ENCODE assay signal across 8 mouse cellular contexts in the genomic region with DNA sequence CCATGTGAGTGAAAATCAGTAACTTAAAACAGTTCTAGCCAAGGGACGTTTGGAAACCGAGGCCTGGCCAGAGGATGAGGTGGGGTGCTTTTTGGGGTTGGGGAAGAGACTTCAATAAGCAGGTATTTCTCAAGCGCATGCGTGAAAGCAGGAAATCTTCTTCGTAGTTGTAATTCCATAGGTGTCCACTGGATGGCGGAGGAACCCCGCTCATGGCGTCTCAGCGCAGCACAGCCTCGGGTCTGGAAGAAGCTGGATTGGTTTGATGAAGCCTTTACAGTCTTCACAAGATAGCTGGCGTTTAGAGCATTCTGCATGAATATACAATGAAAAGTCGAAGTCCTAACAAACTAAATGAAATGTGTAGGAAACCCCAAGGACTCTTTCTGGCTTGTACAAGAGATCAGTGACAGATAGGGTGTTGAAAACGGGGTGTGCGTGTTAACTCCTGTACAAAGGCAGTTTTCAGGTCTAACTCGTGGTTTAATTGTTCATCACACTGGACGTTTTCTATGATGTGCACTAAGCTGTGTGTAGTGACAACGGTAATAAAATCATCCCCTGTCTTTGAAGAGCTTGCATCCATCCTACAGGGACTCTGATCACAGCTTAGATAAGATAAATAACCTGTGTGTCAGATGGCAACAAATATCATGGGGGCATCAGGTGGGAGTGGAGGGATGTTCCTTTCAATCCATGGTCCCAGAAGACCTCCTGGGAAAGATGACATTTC.
DNase-seq lines count a peak whose midpoint lies in the region; ATAC-seq and TF ChIP-seq lines count a peak whose summit lies in the region.

No protein-coding gene starts in this region.

- peak; percentile 83 for DNase-seq in MEL (ENCODE audit: low read depth, low spot score)
- DNase-seq in layer of hippocampus, adult 9-11 months = peak; percentile 71
- peak; percentile 77 for DNase-seq in lung, postnatal 36 days
- DNase-seq in retina, postnatal 1 day = peak; percentile 87
- peak; percentile 46 for DNase-seq in urinary bladder, adult 2 months (ENCODE audit: low spot score)

- 16% methylated on average over 17 of the region's 17 CpGs for WGBS in forebrain, embryonic 15.5 days
- WGBS in hindbrain, embryonic 12.5 days = 18% methylated on average over 17 of the region's 17 CpGs

- no peaks in the 10 kb centered on the region for H3K27me3 ChIP-seq in MEL (ENCODE audit: control insufficient read depth in 1 of 2, insufficient read depth in 2 of 2, low read length in 2 of 2)
- H3K27me3 ChIP-seq in forebrain, embryonic 15.5 days = no peaks in the 10 kb centered on the region
- no peaks in the 10 kb centered on the region for H3K27me3 ChIP-seq in hindbrain, embryonic 12.5 days

- H3K9me3 ChIP-seq in MEL (replicated peaks; ENCODE audit: insufficient read depth, low read length) = no peaks in the 10 kb centered on the region
- no peaks in the 10 kb centered on the region for H3K9me3 ChIP-seq in forebrain, embryonic 15.5 days
- no peaks in the 10 kb centered on the region for H3K9me3 ChIP-seq in hindbrain, embryonic 12.5 days (replicated peaks)

- no peak overlapping the region for H3K9ac ChIP-seq in MEL (ENCODE audit: control insufficient read depth, low read depth, low read length, poor library complexity, severe bottlenecking)
- H3K9ac ChIP-seq in forebrain, embryonic 15.5 days (replicated peaks) = no peak overlapping the region
- H3K9ac ChIP-seq in hindbrain, embryonic 12.5 days = peak overlapping the region; percentile 28; the same call in 1 of the 2 replicates

- H3K79me2 ChIP-seq in MEL (ENCODE audit: control insufficient read depth, insufficient read depth, low read length, poor library complexity) = no peaks in the 10 kb centered on the region

- no peak for TF ChIP-seq POLR2A in MEL (IDR thresholded peaks at IDR 0.05; ENCODE audit: control insufficient read depth in 1 of 2, insufficient read depth in 1 of 2, low read depth in 1 of 2, low read length in 2 of 2, poor library complexity in 1 of 2)

- no peak overlapping the region for H3K27ac ChIP-seq in MEL (ENCODE audit: control insufficient read depth, low read depth, low read length)
- no peak overlapping the region for H3K27ac ChIP-seq in forebrain, embryonic 15.5 days (replicated peaks)
- H3K27ac ChIP-seq in hindbrain, embryonic 12.5 days = 0 out of 2 replicates have a peak overlapping the region, but pooled peaks have one; percentile 17

- no peaks in the 10 kb centered on the region for H3K4me1 ChIP-seq in MEL (ENCODE audit: control insufficient read depth in 1 of 2, insufficient read depth in 2 of 2, low read length in 2 of 2)
- peaks cover 10% of the 10 kb centered on the region for H3K4me1 ChIP-seq in forebrain, embryonic 15.5 days
- peaks cover 4% of the 10 kb centered on the region for H3K4me1 ChIP-seq in hindbrain, embryonic 12.5 days

- peak; percentile 99 for TF ChIP-seq RAD21 in MEL (IDR thresholded peaks at IDR 0.05; ENCODE audit: low read depth, low read length)

- no peak overlapping the region for H3K4me2 ChIP-seq in forebrain, embryonic 15.5 days (replicated peaks)
- H3K4me2 ChIP-seq in hindbrain, embryonic 12.5 days (replicated peaks) = 0 out of 2 replicates have a peak overlapping the region, but pooled peaks have one; percentile 0

- no peaks in the 10 kb centered on the region for H3K36me3 ChIP-seq in MEL (ENCODE audit: control insufficient read depth in 1 of 2, insufficient read depth in 2 of 2, low read length in 2 of 2)
- no peaks in the 10 kb centered on the region for H3K36me3 ChIP-seq in forebrain, embryonic 15.5 days
- no peaks in the 10 kb centered on the region for H3K36me3 ChIP-seq in hindbrain, embryonic 12.5 days

- TF ChIP-seq CTCF in MEL (IDR thresholded peaks at IDR 0.05 in 2 of 3, conservative IDR thresholded peaks at IDR 0.05 in 1 of 3; ENCODE audit: control insufficient read depth in 1 of 3, insufficient read depth in 1 of 3, low read depth in 2 of 3, low read length in 3 of 3, poor library complexity in 1 of 3, severe bottlenecking in 1 of 3) = peak; percentile 85 to 94 (median 90)

- TF ChIP-seq EP300 in MEL (IDR thresholded peaks at IDR 0.05; ENCODE audit: low read depth in 1 of 2, low read length in 2 of 2) = no peak

- peak overlapping the region in 1 of 2 experiments; percentile 7; a peak in 2 of 4 replicates for H3K4me3 ChIP-seq in MEL (ENCODE audit: control insufficient read depth in 1 of 2, insufficient read depth in 1 of 2, low read depth in 2 of 2, low read length in 2 of 2)
- no peak overlapping the region for H3K4me3 ChIP-seq in forebrain, embryonic 15.5 days
- H3K4me3 ChIP-seq in hindbrain, embryonic 12.5 days = no peak overlapping the region

- ATAC-seq in cerebellum, adult (ENCODE audit: insufficient number of reproducible peaks, low FRiP score, low TSS enrichment) = peak; percentile 86
- ATAC-seq in forebrain, embryonic 15.5 days (replicated peaks) = peak; percentile 88
- peak; percentile 80 for ATAC-seq in hindbrain, embryonic 12.5 days (ENCODE audit: low FRiP score)

TF ChIP-seq in MEL, 35 proteins besides CTCF, POLR2A, EP300 and RAD21:
- TF ChIP-seq SIN3A (IDR thresholded peaks at IDR 0.05; ENCODE audit: low read length) (peak; percentile 22; the same call in 1 of the 2 replicates), ZC3H11A (IDR thresholded peaks at IDR 0.05; ENCODE audit: low read depth, low read length) (peak; percentile 90), SMC3 (IDR thresholded peaks at IDR 0.05; ENCODE audit: low read depth, low read length) (peak; percentile 91), ZKSCAN1 (IDR thresholded peaks at IDR 0.05; ENCODE audit: low read depth, low read length) (no peak), ZNF384 (IDR thresholded peaks at IDR 0.05; ENCODE audit: low read depth, low read length) (peak; percentile 65; the same call in 1 of the 2 replicates), MAFK (IDR thresholded peaks at IDR 0.05; ENCODE audit: borderline replicate concordance, low read depth, low read length) (no peak), NRF1 (IDR thresholded peaks at IDR 0.05; ENCODE audit: insufficient read depth, low read depth, low read length, poor library complexity, severe bottlenecking) (peak; percentile 67)
